Mouse (Mus musculus): ENCODE data around the gene Gm45337.

Gene Gm45337

DNA sequence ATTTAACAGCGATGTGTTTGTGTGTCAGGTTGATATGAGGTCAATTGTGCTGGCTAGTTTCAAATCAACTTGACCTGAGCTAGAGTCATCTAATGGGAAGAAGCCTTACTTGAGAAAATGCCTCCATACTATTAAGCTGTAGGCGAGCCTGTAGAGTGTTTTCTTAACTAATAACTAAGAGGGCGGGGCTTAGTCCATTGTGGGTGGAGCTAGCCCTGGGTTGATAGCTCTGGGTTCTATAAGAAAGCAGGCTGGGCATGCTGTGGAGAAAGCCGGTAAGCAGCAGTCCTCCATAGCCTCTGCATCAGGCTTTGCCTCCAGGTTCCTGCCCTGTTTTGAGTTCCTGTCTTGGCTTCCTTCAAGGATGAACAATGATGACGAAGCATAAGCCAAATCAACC, 39.7 kb downstream of the Gm45337 start:
- in situ Hi-C loops (cut with MboI, MseI): no loop called here

DNA sequence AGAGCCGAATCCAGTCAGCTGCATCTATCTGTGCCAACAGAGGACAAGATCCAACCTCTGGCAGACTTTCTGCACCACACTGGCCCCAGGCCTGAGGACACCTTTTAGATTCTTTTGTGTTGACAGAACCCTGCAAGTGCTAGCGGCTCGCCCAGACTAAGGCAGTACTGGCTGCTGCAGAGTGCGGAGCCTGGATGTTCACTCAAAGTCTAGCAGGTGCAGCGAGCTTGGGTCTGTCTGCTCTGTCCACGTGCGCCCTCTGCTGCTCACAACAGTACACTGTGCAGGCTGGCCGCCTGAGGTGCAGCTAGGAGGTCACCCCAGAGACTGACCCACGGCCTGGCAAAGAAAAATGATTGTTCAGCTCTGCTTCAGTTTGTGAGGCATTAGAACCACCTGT, 46.6 kb downstream of the Gm45337 start:
- in situ Hi-C loops (cut with MboI, MseI): loop anchor here (5.0 kb wide), 1 partner anchor 35 kb away; the partner anchor contains the start of gene Mob2

DNA sequence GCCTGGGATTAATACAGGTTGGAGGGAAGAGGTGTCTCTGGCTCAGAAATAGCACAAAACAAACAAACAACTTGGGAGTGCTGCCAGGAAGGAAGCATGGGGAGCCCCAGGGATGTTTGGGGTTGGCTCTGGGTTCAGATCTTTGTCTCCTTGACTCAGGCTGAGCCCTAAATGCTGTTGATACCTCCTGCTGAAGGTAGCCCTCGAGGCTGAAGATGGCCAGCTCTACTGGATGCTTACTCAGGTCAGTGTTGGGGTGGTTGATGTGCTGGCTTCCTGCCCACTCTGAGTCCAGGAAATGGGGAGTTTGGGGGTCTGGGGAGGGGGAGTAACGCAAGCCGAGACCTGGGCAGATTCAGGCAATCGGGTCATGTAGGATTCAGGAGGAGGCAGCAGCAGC, 47.7 kb downstream of the Gm45337 start:
- in situ Hi-C loops (cut with MboI, MseI): loop anchor here (5.0 kb wide), 1 partner anchor 34 kb away; the partner anchor contains the start of gene Mob2

DNA sequence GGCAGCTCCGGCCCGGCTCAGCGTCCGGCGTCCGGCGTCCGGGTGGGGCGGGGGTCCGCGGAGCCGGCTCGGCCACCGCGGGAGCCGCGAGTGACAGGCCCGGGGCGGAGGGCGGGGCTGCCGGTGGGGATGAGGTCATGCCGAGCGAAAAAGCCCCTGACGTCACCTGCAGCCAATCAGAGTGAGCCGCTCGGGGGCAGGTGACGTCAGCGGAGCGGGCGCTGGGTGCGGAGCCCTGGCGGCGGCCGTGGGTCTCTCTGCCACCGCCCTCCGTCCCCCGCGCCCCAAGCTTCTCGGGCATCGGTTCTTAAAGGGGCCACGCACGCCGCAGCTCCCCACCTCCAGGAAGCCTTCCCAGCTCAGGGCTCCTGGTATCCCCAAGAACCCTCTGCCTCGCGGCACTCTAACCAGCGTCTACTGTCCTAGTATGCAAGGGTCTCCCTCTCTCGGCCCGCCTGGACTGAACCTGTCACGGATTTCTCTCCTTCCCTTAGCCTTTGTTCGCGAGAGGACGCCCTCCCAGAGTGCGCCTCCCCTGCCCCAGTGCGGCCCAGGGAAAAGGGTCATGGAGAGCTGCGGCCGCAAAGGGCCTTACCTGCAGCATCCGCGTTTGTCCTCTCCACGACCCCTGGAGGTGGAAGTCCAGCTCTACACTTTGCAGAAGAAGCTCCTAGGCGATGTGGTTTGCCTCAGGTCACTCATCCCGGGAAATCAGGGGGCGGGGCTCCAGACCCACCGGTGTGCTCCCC, 49.0 kb downstream of the Gm45337 start, which contains the start of gene Dusp8:
TSS of gene Dusp8 (minus strand) at position 661 of the 749 bp plus-strand sequence.
- in situ Hi-C loops (cut with MboI, MseI): loop anchor here (5.0 kb wide), 1 partner anchor 33 kb away; the partner anchor contains the start of gene Mob2

DNA sequence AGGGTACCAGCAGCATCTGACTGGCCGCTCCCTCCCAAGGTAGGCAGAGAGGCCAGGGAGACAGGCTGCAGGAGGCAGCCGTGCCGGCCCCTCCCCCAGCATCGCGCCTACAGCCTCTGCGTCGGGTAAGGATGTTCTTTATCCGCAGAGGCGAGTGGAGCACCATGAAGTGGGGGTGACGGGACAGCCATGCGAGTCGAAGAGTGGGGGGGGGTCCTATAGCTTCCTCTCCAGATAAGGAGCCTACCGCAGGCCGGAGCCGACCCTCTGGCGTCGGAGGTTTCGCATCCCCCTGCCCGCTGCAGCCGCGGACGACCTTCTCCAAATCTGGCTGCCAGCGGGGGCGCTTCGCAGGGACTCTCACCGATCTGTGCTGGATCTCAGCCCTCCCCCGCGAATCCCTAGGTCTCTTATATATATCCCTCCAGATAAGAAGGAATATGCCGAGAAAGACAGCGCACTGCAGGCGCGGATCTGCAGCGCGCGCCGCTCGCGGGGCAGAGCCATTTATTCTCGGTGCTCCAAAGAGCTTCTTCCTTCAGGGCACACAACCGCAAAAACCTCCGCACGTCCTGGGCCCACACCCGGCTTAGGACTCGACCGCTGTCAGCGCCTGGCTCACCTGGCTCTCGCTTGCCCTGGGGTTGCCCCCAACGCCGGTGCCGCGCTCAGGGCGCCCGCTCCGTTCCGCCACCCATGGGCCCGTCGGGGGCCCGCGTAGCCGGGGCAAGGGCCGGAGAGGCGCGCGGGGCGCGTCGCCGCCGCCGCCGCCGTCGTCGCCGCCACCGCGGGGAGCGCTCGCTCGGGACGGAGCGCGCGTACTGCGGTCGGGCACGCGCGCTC, 49.9 kb downstream of the Gm45337 start:
- in situ Hi-C loops (cut with MboI, MseI): loop anchor here (5.0 kb wide), 1 partner anchor 32 kb away; the partner anchor contains the start of gene Mob2

DNA sequence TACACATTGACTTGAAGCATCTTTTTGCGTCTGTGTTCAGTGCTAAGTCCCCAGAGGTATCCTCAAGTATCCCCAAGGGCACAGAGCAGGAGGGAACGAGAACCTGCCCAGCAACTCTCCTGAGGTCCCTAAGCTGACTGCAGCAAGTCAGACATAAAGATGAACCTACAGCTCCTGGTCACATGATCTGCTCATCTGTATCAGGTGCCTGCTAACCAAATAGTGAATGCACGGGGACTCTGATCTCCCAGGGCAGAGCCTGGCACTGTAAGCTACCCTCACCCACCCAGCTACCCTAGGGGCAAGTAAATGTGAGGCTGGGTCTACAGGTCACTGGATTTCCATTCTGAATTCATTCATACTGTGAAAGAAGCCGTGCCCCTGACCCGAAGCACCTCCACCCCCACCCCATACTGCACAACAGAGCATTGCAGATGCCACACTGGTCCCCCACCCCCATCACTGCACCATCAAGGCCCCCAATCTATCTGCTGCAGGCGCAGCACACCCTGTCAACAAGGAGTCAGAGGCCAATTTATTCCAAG, 50.6 kb downstream of the Gm45337 start:
- in situ Hi-C loops (cut with MboI, MseI): no loop called here

Data from T-helper 2 cell (primary cell).